Mouse (Mus musculus): ENCODE measurements around the gene Tas2r104. TPM values are rescaled to one million over a fixed set of nuclear protein-coding genes. Genes with fewer than 3 reads are reported as not detected.

The Tas2r104 gene
- total RNA-seq (2015; ENCODE audit: low replicate concordance) (not detected in 2 replicates), total RNA-seq (2017; ENCODE audit: low replicate concordance) (not detected in 2 replicates)

- no peak for ATAC-seq (replicated peaks; ENCODE audit: low FRiP score, poor library complexity, severe bottlenecking)
Observed at GRCm38 (mm10) chr6:131685644-131686043, at the start of gene Tas2r104. TSS of gene Tas2r104 (minus strand) at chr6:131685744.

GRCm38 (mm10) chr6:131712803-131713202 is 27.3 kb upstream of the Tas2r104 start:
- no peak for ATAC-seq (replicated peaks; ENCODE audit: low FRiP score, poor library complexity, severe bottlenecking)

DNA sequence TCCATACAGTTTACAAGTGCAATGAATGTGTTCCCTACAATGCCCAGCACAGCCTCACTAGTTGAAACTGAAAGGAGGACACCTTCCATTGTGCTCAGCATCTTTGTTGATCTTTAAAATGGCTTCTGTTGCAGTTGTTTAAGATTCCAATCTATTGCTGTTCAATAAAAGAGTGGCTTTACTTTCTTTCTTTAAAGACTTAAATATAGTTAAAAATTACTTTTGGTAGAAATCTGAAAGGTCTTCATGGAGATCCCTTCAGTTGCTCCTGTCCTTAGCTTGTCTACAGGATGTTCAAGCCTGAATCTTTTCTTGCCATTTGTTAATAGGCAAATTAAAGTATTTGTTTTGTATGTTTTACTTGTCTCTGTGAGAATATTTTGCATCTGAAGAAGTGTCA is 4.4 kb upstream of the Tas2r104 start, which contains the start of gene Tas2r114:
Gene Tas2r114 (minus strand): TSS at position 101 of the 400 bp plus-strand sequence.
- no peak for ATAC-seq (replicated peaks; ENCODE audit: low FRiP score, poor library complexity, severe bottlenecking)

DNA sequence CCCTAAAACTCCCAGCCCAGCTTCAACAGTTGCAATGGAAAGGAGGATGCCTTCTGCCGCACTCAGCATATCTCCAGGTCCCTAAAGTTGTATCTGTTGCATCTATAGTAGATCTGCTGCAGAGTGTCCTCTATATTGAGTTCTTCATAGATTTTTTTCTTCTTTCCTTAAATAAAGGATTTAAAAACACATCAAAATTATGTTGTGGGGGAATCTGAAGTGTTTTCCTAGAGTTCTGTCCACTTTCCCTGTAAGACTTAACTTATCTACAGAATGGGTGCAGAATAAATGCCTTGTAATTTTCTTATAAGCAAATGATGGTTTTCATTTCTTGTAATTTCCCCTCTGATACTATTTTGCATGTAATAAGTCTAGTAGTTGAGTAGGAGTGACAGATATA is 1.9 kb upstream of the Tas2r104 start, which contains the start of gene Tas2r105:
Gene Tas2r105 (minus strand): TSS at position 101 of the 400 bp plus-strand sequence.
- ATAC-seq (replicated peaks; ENCODE audit: low FRiP score, poor library complexity, severe bottlenecking), result no peak

GRCm38 (mm10) chr6:131678786-131679185 is 6.8 kb downstream of the Tas2r104 start, which contains the start of gene Tas2r106:
TSS of gene Tas2r106 (minus strand) at chr6:131678886.
- no peak for ATAC-seq (replicated peaks; ENCODE audit: low FRiP score, poor library complexity, severe bottlenecking)

GRCm38 (mm10) chr6:131660049-131660448 is 25.5 kb downstream of the Tas2r104 start, which contains the start of gene Tas2r107:
TSS of gene Tas2r107 (minus strand) at chr6:131660149.
- ATAC-seq (replicated peaks; ENCODE audit: low FRiP score, poor library complexity, severe bottlenecking), result no peak

Other genes with a start within 250 kb of the Tas2r104 start
- not detected in 2 replicates for gene 5430401F13Rik, start 199.3 kb downstream of the Tas2r104 start, total RNA-seq (2015; ENCODE audit: low replicate concordance)
- gene 5430401F13Rik, start 199.3 kb downstream of the Tas2r104 start, total RNA-seq (2017; ENCODE audit: low replicate concordance), result not detected in 2 replicates
- gene Gm6619, start 199.3 kb downstream of the Tas2r104 start, total RNA-seq (2015; ENCODE audit: low replicate concordance), result not detected in 2 replicates
- not detected in 2 replicates for gene Gm6619, start 199.3 kb downstream of the Tas2r104 start, total RNA-seq (2017; ENCODE audit: low replicate concordance)
- gene Tas2r130, start 54.8 kb downstream of the Tas2r104 start, total RNA-seq (2015; ENCODE audit: low replicate concordance), result not detected in 2 replicates
- gene Tas2r130, start 54.8 kb downstream of the Tas2r104 start, total RNA-seq (2017; ENCODE audit: low replicate concordance), result not detected in 2 replicates
- not detected in 2 replicates for gene Tas2r107, start 25.6 kb downstream of the Tas2r104 start, total RNA-seq (2015; ENCODE audit: low replicate concordance)
- not detected in 2 replicates for gene Tas2r107, start 25.6 kb downstream of the Tas2r104 start, total RNA-seq (2017; ENCODE audit: low replicate concordance)
- not detected in 2 replicates for gene Tas2r106, start 6.9 kb downstream of the Tas2r104 start, total RNA-seq (2015; ENCODE audit: low replicate concordance)
- not detected in 2 replicates for gene Tas2r106, start 6.9 kb downstream of the Tas2r104 start, total RNA-seq (2017; ENCODE audit: low replicate concordance)
- not detected in 2 replicates for gene Tas2r105, start 1.8 kb upstream of the Tas2r104 start, total RNA-seq (2015; ENCODE audit: low replicate concordance)
- not detected in 2 replicates for gene Tas2r105, start 1.8 kb upstream of the Tas2r104 start, total RNA-seq (2017; ENCODE audit: low replicate concordance)
- not detected in 2 replicates for gene Tas2r114, start 4.3 kb upstream of the Tas2r104 start, total RNA-seq (2015; ENCODE audit: low replicate concordance)
- not detected in 2 replicates for gene Tas2r114, start 4.3 kb upstream of the Tas2r104 start, total RNA-seq (2017; ENCODE audit: low replicate concordance)